Mouse (Mus musculus) lung, postnatal 10 days (tissue): ENCODE measurements around the gene Spata21.

ENCODE experiments used
- DNase-seq: peaks from one replicate; pipeline ENCODE4 v3.0.0; 2021

Gene Spata21

GRCm38 (mm10) chr4:141076761-141077506, 11.2 kb upstream of the Spata21 start:
- no peak for DNase-seq

- peak; percentile 97 for DNase-seq
Observed at GRCm38 (mm10) chr4:141077681-141078509, 10.2 kb upstream of the Spata21 start, which contains the start of gene Necap2. Gene Necap2, minus strand, starts transcription at chr4:141078357.

GRCm38 (mm10) chr4:141078510-141079137, 9.5 kb upstream of the Spata21 start:
- no peak for DNase-seq

DNA sequence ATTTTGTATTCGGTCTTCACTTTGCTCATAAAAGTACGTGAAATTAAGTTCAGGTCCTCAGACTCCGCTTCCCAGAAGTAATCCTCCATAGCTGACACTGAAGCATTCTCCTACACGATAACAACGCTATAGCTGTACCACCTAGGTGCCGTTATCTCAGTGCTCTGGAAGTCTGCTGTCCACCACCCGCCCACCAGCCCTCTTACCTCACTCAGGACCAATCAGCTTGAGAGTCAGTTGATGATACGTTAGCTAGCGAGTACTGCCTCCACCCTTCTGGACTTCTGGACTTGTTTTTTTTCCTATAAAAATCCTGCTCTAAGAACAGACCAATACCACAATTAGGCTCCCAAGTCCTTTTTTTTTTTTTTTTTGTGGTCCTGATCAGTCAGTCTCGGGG, 1.3 kb upstream of the Spata21 start:
- no peak for DNase-seq

DNA sequence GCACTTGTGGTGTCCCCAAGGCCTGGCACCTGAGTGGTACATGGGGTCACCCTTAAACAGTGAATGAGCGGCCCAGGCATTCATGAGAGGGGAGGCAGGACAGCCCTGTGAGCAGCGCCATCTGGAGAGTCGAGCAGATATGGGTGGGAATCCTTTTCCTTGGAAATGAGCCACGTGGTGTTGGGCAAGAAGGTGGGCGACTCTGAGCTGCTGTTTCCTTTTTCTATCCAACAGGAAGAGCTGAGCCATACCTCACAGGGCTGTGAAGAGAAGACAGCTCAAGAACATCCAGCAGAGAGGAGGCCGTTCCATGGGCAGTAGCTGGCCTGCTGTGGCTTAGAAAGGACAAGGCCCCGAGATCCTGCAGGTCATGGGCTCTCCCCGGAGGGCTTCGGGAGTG, 581 bp downstream of the Spata21 start:
- DNase-seq: no peak

DNA sequence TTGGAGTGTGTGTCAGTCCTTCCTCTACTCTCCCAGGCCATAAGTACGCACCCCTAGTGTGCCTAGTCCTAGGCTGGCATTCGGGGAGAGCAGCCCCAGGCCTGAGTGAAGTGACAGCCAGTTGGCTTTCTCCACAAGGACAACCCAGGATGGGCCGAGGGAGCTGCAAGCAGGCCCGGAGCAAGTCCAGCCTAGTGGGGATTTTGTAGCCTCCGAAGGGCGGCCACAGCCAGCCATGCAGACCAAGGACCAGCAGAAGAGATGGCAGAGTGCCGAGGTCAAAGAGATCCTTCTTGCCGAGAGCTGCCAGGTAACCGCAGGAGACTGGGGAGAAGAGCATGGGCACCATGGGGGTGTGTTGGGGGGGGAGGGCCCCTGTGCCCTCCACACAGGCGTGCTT, 6.9 kb downstream of the Spata21 start:
- DNase-seq: no peak

DNA sequence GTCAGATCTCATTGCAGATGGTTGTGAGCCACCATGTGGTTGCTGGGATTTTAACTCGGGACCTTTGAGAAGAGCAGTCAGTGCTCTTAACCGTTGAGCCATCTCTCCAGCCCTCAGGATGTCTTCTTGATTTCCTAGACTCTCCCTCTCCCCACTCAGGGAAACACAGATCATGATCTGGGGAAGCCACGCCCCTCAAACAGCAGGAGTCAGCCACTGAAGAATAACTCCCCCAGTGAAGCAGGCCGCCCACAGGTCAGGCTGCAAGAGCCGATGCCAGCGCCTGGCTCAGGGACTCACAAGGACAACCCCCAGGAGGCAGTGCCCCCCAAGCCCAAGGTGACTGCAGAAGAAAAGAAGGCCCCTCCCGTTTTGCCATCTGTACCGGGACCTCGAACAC, 8.6 kb downstream of the Spata21 start:
- no peak for DNase-seq

- DNase-seq: no peak
Observed at GRCm38 (mm10) chr4:141098935-141099334, 10.8 kb downstream of the Spata21 start.

GRCm38 (mm10) chr4:141099956-141100355, 11.8 kb downstream of the Spata21 start:
- DNase-seq: no peak

DNA sequence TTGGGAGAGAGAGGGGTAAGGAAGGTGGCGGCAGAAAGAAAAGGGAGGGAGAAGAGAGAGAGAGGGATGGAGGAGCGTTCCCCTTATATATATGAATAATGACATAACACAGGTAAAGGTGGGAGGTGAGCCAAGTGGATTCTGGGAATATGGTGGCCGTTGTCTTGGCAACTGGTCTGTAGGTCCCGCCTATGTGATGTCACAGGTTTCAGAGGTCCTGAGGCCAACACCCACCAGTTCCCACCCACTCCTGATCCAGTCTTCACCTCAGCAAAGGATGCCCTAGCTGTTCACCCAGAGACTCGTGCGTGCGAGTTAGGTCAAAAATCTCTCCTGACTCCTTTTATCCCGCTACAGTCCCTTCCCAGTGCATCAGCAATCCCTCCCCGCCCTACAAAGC, 13.2 kb downstream of the Spata21 start:
- DNase-seq: no peak

- DNase-seq: peak; percentile 63
Observed at GRCm38 (mm10) chr4:141101855-141102254, 13.7 kb downstream of the Spata21 start.

DNA sequence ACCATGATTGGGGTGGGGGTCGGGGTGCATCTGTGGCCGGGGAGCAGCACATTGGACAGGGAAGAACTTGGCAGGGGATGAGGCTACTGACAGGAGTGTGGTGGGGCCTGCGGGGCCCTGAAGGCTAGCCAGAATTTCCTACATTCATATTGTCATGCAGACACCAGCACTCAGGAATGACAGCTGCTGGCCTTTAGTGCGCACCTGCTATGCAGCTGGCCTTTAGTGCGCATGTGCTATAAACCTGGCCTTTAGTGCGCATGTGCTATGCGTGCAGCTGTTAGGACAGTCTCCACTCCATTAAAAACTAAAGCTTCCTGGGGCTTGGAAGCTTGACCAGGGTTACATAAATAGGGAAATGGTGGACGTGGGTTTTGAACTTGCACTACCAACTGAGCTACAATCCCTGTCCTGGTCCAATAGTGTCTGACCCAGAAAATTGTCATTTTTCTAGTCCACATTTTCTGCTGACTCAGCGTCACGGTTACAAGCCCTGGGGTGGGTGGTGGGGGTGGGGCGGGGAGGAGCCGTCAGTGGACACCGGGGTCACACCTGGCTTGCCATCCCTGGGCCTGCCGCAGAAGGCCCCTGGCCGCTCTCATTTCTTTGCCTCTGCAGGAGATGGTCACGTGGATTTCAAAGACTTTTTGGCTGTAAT, 18.5 kb downstream of the Spata21 start:
- no peak for DNase-seq

DNA sequence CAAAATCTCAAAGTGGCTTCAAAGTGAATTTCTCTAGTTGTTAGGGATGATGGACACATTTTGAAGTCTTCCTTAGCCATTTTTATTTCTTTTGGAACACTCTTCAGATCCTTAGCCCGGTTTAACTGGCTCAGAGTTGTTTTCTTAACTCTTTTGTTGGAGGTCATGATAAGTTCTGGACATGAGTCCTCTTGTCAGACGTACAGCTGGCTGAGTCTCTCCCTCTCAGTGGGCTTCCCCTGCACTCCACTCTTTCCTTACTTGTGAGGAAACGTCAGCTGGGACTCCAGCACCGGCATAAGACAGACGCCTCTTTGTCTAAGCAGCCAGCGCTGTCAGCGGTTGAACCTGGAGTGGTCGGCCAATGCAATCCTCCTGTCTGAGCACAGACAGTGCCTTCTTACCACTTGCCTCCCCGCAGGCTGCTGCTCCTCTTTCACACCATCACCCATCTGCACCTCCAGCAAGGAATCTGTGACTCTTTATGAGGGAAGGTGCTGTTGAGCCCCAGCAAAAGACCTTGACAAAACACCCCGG, 20.1 kb downstream of the Spata21 start:
- no peak for DNase-seq

- peak; percentile 58 for DNase-seq
Observed at GRCm38 (mm10) chr4:141113831-141114230, 25.7 kb downstream of the Spata21 start.

- peak; percentile 66 for DNase-seq
Observed at GRCm38 (mm10) chr4:141114521-141114981, 26.4 kb downstream of the Spata21 start.

GRCm38 (mm10) chr4:141115398-141115797, 27.3 kb downstream of the Spata21 start:
- DNase-seq: no peak

- peak; percentile 42 for DNase-seq
Observed at GRCm38 (mm10) chr4:141118691-141119090, 30.6 kb downstream of the Spata21 start.

- DNase-seq: peak; percentile 79
Observed at GRCm38 (mm10) chr4:141120700-141121099, 32.6 kb downstream of the Spata21 start.

GRCm38 (mm10) chr4:141122663-141123062, 34.5 kb downstream of the Spata21 start:
- DNase-seq: no peak

- no peak for DNase-seq
Observed at GRCm38 (mm10) chr4:141123065-141123464, 34.9 kb downstream of the Spata21 start.

- DNase-seq: no peak
Observed at GRCm38 (mm10) chr4:141129190-141129710, 41.1 kb downstream of the Spata21 start.

DNA sequence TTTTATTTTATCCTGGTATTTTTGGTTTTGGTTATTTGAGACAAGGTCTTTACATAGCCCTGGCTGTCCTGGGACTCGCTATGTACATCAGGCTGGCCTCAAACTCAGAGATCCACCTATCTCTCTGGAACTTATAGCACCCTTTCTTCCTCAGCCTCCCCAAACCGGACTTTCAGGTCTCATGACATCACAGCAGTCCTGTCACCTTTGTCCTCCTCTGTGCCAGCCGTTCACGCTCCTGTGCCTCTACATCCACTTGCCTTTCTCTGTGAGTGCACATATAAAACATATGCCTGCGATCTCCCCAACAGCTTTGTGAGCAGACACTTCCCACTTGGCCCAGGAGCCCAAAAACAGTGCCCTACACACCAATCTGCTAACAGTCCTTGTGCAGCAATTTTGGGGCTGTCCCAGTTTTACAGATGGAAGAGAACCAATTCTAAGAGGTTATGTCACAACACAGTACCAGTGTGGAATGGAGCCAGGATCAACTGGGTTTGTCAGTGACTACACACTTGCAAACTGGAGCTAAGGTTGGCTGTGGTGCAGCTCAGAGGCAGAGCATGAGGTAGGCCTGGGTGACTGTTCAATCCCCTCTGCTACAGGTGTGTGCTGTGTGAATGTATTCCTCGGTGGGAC, 42.7 kb downstream of the Spata21 start:
- DNase-seq: peak; percentile 70
